11 mouse cellular contexts compared by ENCODE assay signal in the genomic region with DNA sequence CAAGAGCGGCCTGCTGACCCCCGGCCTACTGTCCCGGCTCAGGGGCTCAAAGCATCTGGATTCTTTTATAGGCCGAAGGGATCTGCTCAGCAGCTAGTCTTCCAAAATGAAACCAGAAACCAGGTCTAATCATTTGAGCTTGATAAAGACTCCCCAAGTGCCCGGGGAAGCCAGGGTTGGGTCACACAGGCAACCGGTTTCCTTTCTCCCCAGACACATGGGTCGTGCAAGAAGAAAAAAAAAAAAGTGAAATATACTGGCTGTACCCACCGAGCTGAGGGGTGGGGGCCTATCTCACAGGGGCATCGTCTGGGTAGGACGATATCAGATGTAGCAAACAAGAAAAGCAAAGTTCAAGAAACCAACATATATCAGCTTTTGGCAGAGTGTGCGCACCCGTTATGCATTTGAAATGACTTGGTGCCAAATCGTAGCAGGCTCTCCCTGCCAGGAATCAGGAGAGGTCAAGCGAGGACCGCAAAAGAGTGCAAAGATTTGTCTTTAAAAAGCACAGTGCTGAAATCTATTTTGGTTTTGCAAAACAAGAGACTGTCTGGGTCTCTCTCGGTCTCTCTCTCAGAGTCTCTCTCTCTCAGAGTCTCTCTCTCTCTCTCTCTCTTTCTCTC. TPM values are rescaled to one million over a fixed set of nuclear protein-coding genes. Genes with fewer than 3 reads are reported as not detected.
DNase-seq lines count a peak whose midpoint lies in the region; ATAC-seq lines count a peak whose summit lies in the region.
"Had no signal": no experiment of that assay in that cellular context is flagged by ENCODE, and none has a peak within 500 bp of the region (broad histone marks: within the 10 kb centered on the region; RNA-seq: fewer than 3 reads in every experiment).

No protein-coding gene starts in this region.

- H3K4me3 ChIP-seq in forebrain, embryonic 10.5 days: no peak overlapping the region
- no peak overlapping the region for H3K4me3 ChIP-seq in forebrain, embryonic 11.5 days (ENCODE audit: low read depth, low read length)
- H3K4me3 ChIP-seq in forebrain, embryonic 15.5 days: no peak overlapping the region
- H3K4me3 ChIP-seq in heart, embryonic 16.5 days (ENCODE audit: low read length): no peak overlapping the region
- H3K4me3 ChIP-seq: liver, embryonic 13.5 days had no signal

- no peaks in the 10 kb centered on the region for H3K9me3 ChIP-seq in forebrain, embryonic 10.5 days
- H3K9me3 ChIP-seq in forebrain, embryonic 11.5 days (ENCODE audit: control insufficient read depth, low read length): no peaks in the 10 kb centered on the region
- H3K9me3 ChIP-seq in forebrain, embryonic 15.5 days: no peaks in the 10 kb centered on the region
- H3K9me3 ChIP-seq in heart, embryonic 16.5 days (replicated peaks; ENCODE audit: control insufficient read depth, low read length): no peaks in the 10 kb centered on the region
- H3K9me3 ChIP-seq: liver, embryonic 13.5 days had no signal

- peaks cover 55% of the 10 kb centered on the region for H3K27me3 ChIP-seq in forebrain, embryonic 10.5 days (ENCODE audit: poor library complexity, severe bottlenecking)
- H3K27me3 ChIP-seq in forebrain, embryonic 11.5 days (ENCODE audit: control insufficient read depth, insufficient read depth, low read length): no peaks in the 10 kb centered on the region
- H3K27me3 ChIP-seq in forebrain, embryonic 15.5 days: 0 out of 2 replicates have a peak, but pooled peaks cover 3% of the 10 kb centered on the region
- no peaks in the 10 kb centered on the region for H3K27me3 ChIP-seq in heart, embryonic 16.5 days (ENCODE audit: control insufficient read depth, insufficient read depth, low read length)
- H3K27me3 ChIP-seq: liver, embryonic 13.5 days had no signal

- no peak overlapping the region for H3K9ac ChIP-seq in forebrain, embryonic 11.5 days (ENCODE audit: low read length)
- no peak overlapping the region for H3K9ac ChIP-seq in forebrain, embryonic 15.5 days (replicated peaks)
- peak overlapping the region; percentile 16 for H3K9ac ChIP-seq in heart, embryonic 16.5 days (ENCODE audit: low read length)
- H3K9ac ChIP-seq: liver, embryonic 13.5 days had no signal

- no peak overlapping the region for H3K4me2 ChIP-seq in forebrain, embryonic 11.5 days (ENCODE audit: low read depth, low read length, severe bottlenecking)
- no peak overlapping the region for H3K4me2 ChIP-seq in forebrain, embryonic 15.5 days (replicated peaks)
- peak overlapping the region; percentile 25 for H3K4me2 ChIP-seq in heart, embryonic 16.5 days (ENCODE audit: low read depth, low read length)
- H3K4me2 ChIP-seq: liver, embryonic 13.5 days had no signal

- peaks cover 93% of the 10 kb centered on the region for H3K4me1 ChIP-seq in forebrain, embryonic 10.5 days
- H3K4me1 ChIP-seq in forebrain, embryonic 11.5 days (replicated peaks; ENCODE audit: control insufficient read depth, insufficient read depth, low read length): peaks cover 44% of the 10 kb centered on the region
- peaks cover 63% of the 10 kb centered on the region for H3K4me1 ChIP-seq in forebrain, embryonic 15.5 days
- H3K4me1 ChIP-seq in heart, embryonic 16.5 days (ENCODE audit: control insufficient read depth, insufficient read depth, low read length): peaks cover 36% of the 10 kb centered on the region
- H3K4me1 ChIP-seq: liver, embryonic 13.5 days had no signal

- ATAC-seq in forebrain, embryonic 11.5 days (replicated peaks; ENCODE audit: low FRiP score): no peak
- ATAC-seq in forebrain, embryonic 15.5 days (replicated peaks): no peak
- no peak for ATAC-seq in heart, embryonic 16.5 days (replicated peaks; ENCODE audit: extremely low read depth, insufficient read depth, low FRiP score)

- H3K36me3 ChIP-seq in forebrain, embryonic 10.5 days (replicated peaks): peaks cover 17% of the 10 kb centered on the region; the same call in 1 of the 2 replicates
- no peaks in the 10 kb centered on the region for H3K36me3 ChIP-seq in forebrain, embryonic 11.5 days (ENCODE audit: control insufficient read depth, insufficient read depth, low read length)
- H3K36me3 ChIP-seq in forebrain, embryonic 15.5 days: no peaks in the 10 kb centered on the region
- no peaks in the 10 kb centered on the region for H3K36me3 ChIP-seq in heart, embryonic 16.5 days (ENCODE audit: control insufficient read depth, insufficient read depth)
- H3K36me3 ChIP-seq: G1E; liver, embryonic 13.5 days had no signal

- DNase-seq in forebrain, embryonic 10.5 days (ENCODE audit: extremely low spot score, low spot score): no peak
- no peak for DNase-seq in forebrain, embryonic 11.5 days (ENCODE audit: low spot score)
- DNase-seq in adipocyte (ENCODE audit: low spot score): peak; percentile 31
- no peak for DNase-seq in spleen, postnatal 10 days (ENCODE audit: low spot score in 2 of 2)
- DNase-seq in thymus, postnatal 36 days: no peak
- no peak for DNase-seq in spleen, postnatal 14 days (ENCODE audit: low spot score in 2 of 2)
- DNase-seq: kidney, postnatal 25 days; liver, embryonic 13.5 days had no signal

- peak overlapping the region; percentile 86 for H3K27ac ChIP-seq in forebrain, embryonic 10.5 days
- no peak overlapping the region for H3K27ac ChIP-seq in forebrain, embryonic 11.5 days (ENCODE audit: low read depth, low read length)
- peak overlapping the region; percentile 86 for H3K27ac ChIP-seq in forebrain, embryonic 15.5 days (replicated peaks)
- H3K27ac ChIP-seq in heart, embryonic 16.5 days (ENCODE audit: low read length): peak overlapping the region; percentile 42; the same call in 1 of the 2 replicates
- H3K27ac ChIP-seq: liver, embryonic 13.5 days had no signal

- WGBS in forebrain, embryonic 10.5 days: 76% methylated on average over 16 of the region's 16 CpGs
- WGBS in forebrain, embryonic 11.5 days: 77% methylated on average over 16 of the region's 16 CpGs
- WGBS in forebrain, embryonic 15.5 days: 59% methylated on average over 16 of the region's 16 CpGs
- WGBS in heart, embryonic 16.5 days: 33% methylated on average over 16 of the region's 16 CpGs

RNA-seq across cellular contexts. Expression of gene Prdm16, which starts 55.3 kb away (rescaled TPM):
- 40.1 and 43.1 TPM in 2 replicates for polyA plus RNA-seq in forebrain, embryonic 10.5 days (2016; fragmentation: Nextera tagmentation; extraction: Ambion mirVana)
- polyA plus RNA-seq in forebrain, embryonic 11.5 days (2014; fragmentation: Nextera tagmentation; extraction: Ambion mirVana): 44.7 and 49.3 TPM in 2 replicates
- 32.7 and 33.5 TPM in 2 replicates for polyA plus RNA-seq in forebrain, embryonic 15.5 days (2015; fragmentation: Nextera tagmentation; extraction: Ambion mirVana)
- 18.2 and 21.9 TPM in 2 replicates for polyA plus RNA-seq in heart, embryonic 16.5 days (2015; fragmentation: Nextera tagmentation; extraction: Ambion mirVana)
- polyA plus RNA-seq: G1E had no signal
